Mouse (Mus musculus) ES-E14 (cell line): Measurements from ENCODE around the gene Il25. TPM values are rescaled to one million over a fixed set of nuclear protein-coding genes. Genes with fewer than 3 reads are reported as not detected.

Experiments
- DNase-seq: peaks from one replicate; pipeline ENCODE4 v3.0.0-alpha.2; 2013; ENCODE audit warnings: low read depth, low spot score
- H3K27ac ChIP-seq: 2 replicates; pipeline ENCODE4 v1.5.1; 2012; ENCODE audit warnings: low read depth, mild to moderate bottlenecking, low read length, moderate library complexity, mixed read lengths; ENCODE audit not compliant: poor library complexity, insufficient read depth, severe bottlenecking
- H3K36me3 ChIP-seq: 2 replicates; pipeline ENCODE4 v1.6.1; 2012; ENCODE audit warnings: mild to moderate bottlenecking, low read length, moderate library complexity, mixed read lengths; ENCODE audit not compliant: control insufficient read depth, poor library complexity, insufficient read depth, severe bottlenecking
- H3K4me1 ChIP-seq, 2 experiments: fragments of 150-350 bp in 1 of 2; sonication (generic) in 1 of 2; 2 replicates each; pipeline ENCODE4 v1.6.1; 2012; ENCODE audit warnings: low read length in 2 of 2, mild to moderate bottlenecking in 1 of 2, mixed read lengths in 1 of 2; ENCODE audit not compliant: control insufficient read depth in 2 of 2, insufficient read depth in 2 of 2, poor library complexity in 1 of 2
- H3K4me3 ChIP-seq, 2 experiments: fragments of 150-350 bp in 1 of 2; sonication (generic) in 1 of 2; 2 replicates each; pipeline ENCODE4 v1.5.1; 2012; ENCODE audit warnings: low read length in 2 of 2, low read depth in 1 of 2, mild to moderate bottlenecking in 1 of 2, mixed read lengths in 1 of 2; ENCODE audit not compliant: insufficient read depth in 1 of 2, poor library complexity in 1 of 2, severe bottlenecking in 1 of 2
- H3K9ac ChIP-seq: 2 replicates; pipeline ENCODE4 v1.6.1; 2012; ENCODE audit warnings: low read depth, mild to moderate bottlenecking, low read length, mixed read lengths; ENCODE audit not compliant: poor library complexity, insufficient read depth, severe bottlenecking
- H3K9me3 ChIP-seq: fragments of 150-350 bp; sonication (generic); 2 replicates; pipeline ENCODE4 v1.6.1; 2012; ENCODE audit warnings: low read depth, mild to moderate bottlenecking, low read length; ENCODE audit not compliant: control insufficient read depth, insufficient read depth
- CHD2 ChIP-seq: IDR thresholded peaks from 2 replicates; pipeline ENCODE4 v1.6.1; 2014; ENCODE audit warnings: mild to moderate bottlenecking, low read depth, low read length, inconsistent platforms
- HCFC1 ChIP-seq: IDR thresholded peaks from 2 replicates; pipeline ENCODE4 v1.6.1; 2012; ENCODE audit warnings: low read length, inconsistent platforms, borderline replicate concordance; ENCODE audit not compliant: insufficient read depth
- MAFK ChIP-seq: IDR thresholded peaks from 2 replicates; pipeline ENCODE4 v1.6.1; 2014; ENCODE audit warnings: mild to moderate bottlenecking, low read depth, low read length, inconsistent platforms; ENCODE audit not compliant: insufficient read depth
- ZC3H11A ChIP-seq: IDR thresholded peaks from 2 replicates; pipeline ENCODE4 v1.6.1; 2012; ENCODE audit warnings: low read depth, mild to moderate bottlenecking, inconsistent platforms, low read length, borderline replicate concordance
- ZNF384 ChIP-seq: IDR thresholded peaks from 2 replicates; pipeline ENCODE4 v1.6.1; 2012; ENCODE audit warnings: low read depth, low read length, inconsistent platforms
- in situ Hi-C, 2 experiments: fragments of 600-800 bp; cut with MboI; formaldehyde crosslinking; loops; one replicate each; pipeline ENCODE4 v1.15.1; 2025; ENCODE audit warnings: low sequenced_read_pairs in 2 of 2, inconsistent platforms in 1 of 2; ENCODE audit not compliant: unreplicated experiment in 2 of 2
- total RNA-seq: library from RNA; depleted of rRNA; stranded (reverse); fragments of 300-350 nt; gene quantifications from 2 replicates; pipeline ENCODE4 v1.2.3, GENCODE M21; 2012

Gene Il25
- total RNA-seq, 1 experiment, result 0.27 TPM

- in situ Hi-C loops, result no loop called here
- peaks cover 13 to 18% of the 10 kb centered on the region in 2 experiments; a peak in 3 of 4 replicates for H3K4me1 ChIP-seq
- peak; percentile 28 for DNase-seq
- peak within 1 kb of the TSS; percentile 70 for H3K27ac ChIP-seq
- H3K9ac ChIP-seq, result peak within 1 kb of the TSS; percentile 90
- H3K4me3 ChIP-seq, result peak within 1 kb of the TSS; percentile 81 to 83
- TF ChIP-seq MAFK (no peak), CHD2 (no peak), HCFC1 (no peak), ZC3H11A (no peak), ZNF384 (no peak)
- H3K36me3 ChIP-seq, result peaks cover 6% of the 10 kb centered on the region; the same call in 1 of the 2 replicates
- H3K9me3 ChIP-seq, result no peaks in the 10 kb centered on the region
Measured at GRCm38 (mm10) chr14:54925349-54926342, 6.8 kb upstream of the Il25 start, which contains the start of gene Efs. TSS of gene Efs (minus strand) at chr14:54926126.

GRCm38 (mm10) chr14:54926401-54927158 lies 5.9 kb upstream of the Il25 start:
- H3K4me1 ChIP-seq, result peaks cover 13 to 19% of the 10 kb centered on the region in 2 experiments; a peak in 3 of 4 replicates
- H3K36me3 ChIP-seq, result peaks cover 6% of the 10 kb centered on the region; the same call in 1 of the 2 replicates
- TF ChIP-seq CHD2, result peak; percentile 87
- TF ChIP-seq ZNF384, result no peak
- peak overlapping the region; percentile 90 for H3K9ac ChIP-seq
- in situ Hi-C loops, result no loop called here
- peak overlapping the region; percentile 81 to 83 for H3K4me3 ChIP-seq
- H3K9me3 ChIP-seq, result no peaks in the 10 kb centered on the region
- DNase-seq, result peak; percentile 70
- H3K27ac ChIP-seq, result peak overlapping the region; percentile 70

- peak overlapping the region; percentile 90; the same call in 1 of the 2 replicates for H3K9ac ChIP-seq
- TF ChIP-seq HCFC1 (no peak), CHD2 (no peak), MAFK (no peak), ZNF384 (no peak), ZC3H11A (no peak)
- DNase-seq, result no peak
- H3K27ac ChIP-seq, result peak overlapping the region; percentile 70; the same call in 1 of the 2 replicates
- H3K4me3 ChIP-seq, result peak overlapping the region; percentile 81 to 83
- peaks cover 13 to 19% of the 10 kb centered on the region in 2 experiments; a peak in 3 of 4 replicates for H3K4me1 ChIP-seq
- in situ Hi-C loops, result no loop called here
- peaks cover 3% of the 10 kb centered on the region; the same call in 1 of the 2 replicates for H3K36me3 ChIP-seq
- no peaks in the 10 kb centered on the region for H3K9me3 ChIP-seq
Measured at GRCm38 (mm10) chr14:54927296-54927695, 5.2 kb upstream of the Il25 start.

- Histone ChIP-seq H3K27ac (peak overlapping the region; percentile 58), H3K9me3 (no peaks in the 10 kb centered on the region), H3K4me1 (peaks cover 10 to 21% of the 10 kb centered on the region in 2 experiments; a peak in 3 of 4 replicates), H3K4me3 (no peak overlapping the region), H3K36me3 (no peaks in the 10 kb centered on the region), H3K9ac (no peak overlapping the region)
- TF ChIP-seq ZC3H11A (no peak), ZNF384 (no peak), MAFK (no peak), HCFC1 (no peak), CHD2 (no peak)
- in situ Hi-C loops, result no loop called here
- no peak for DNase-seq
Measured at GRCm38 (mm10) chr14:54929801-54930200, 2.7 kb upstream of the Il25 start.
